Mouse (Mus musculus): Measurements from ENCODE around the gene Eif1ax. TPM values are rescaled to one million over a fixed set of nuclear protein-coding genes. Genes with fewer than 3 reads are reported as not detected.
"Not testable (repeated sequence)": the region's sequence is repeated elsewhere in the genome, so short reads cannot be mapped to it uniquely, and the experiment has no call there.

Eif1ax gene
- polyA plus RNA-seq, 1 experiment, result 36.8 TPM

GRCm38 (mm10) chrX:159414829-159415673 is 43.1 kb downstream of the Eif1ax start:
- H3K4me3 ChIP-seq (replicated peaks; ENCODE audit: extremely low read depth, low read depth, low read length), result peak overlapping the region; percentile 5
- 0 out of 2 replicates have a peak, but pooled peaks cover 2% of the 10 kb centered on the region for H3K4me1 ChIP-seq (ENCODE audit: control insufficient read depth, insufficient read depth, low read length)
- 24% methylated on average over 63 of the region's 65 CpGs for WGBS
- no peak for DNase-seq
- TF ChIP-seq POLR2A (IDR thresholded peaks at IDR 0.05; ENCODE audit: borderline replicate concordance, extremely low read depth, low read depth, low read length) (no peak), CTCF (IDR thresholded peaks at IDR 0.05; ENCODE audit: insufficient read depth, low read length) (no peak)

GRCm38 (mm10) chrX:159430507-159430906 is 58.5 kb downstream of the Eif1ax start:
- WGBS, result 84% methylated on average over 3 of the region's 3 CpGs
- H3K4me3 ChIP-seq (replicated peaks; ENCODE audit: extremely low read depth, low read depth, low read length); DNase-seq; H3K4me1 ChIP-seq (ENCODE audit: control insufficient read depth, insufficient read depth, low read length): not testable (repeated sequence)

Other genes with a start within 250 kb of the Eif1ax start
- gene Rps6ka3, start 161.9 kb upstream of the Eif1ax start, polyA plus RNA-seq (2012; rRNA removed), result 14.6 and 19.2 TPM in 2 replicates
- gene Map7d2, start 42.4 kb downstream of the Eif1ax start, polyA plus RNA-seq (2012; rRNA removed), result 0.06 and 0.09 TPM in 2 replicates
- gene Bclaf3, start 154.5 kb downstream of the Eif1ax start, polyA plus RNA-seq (2012; rRNA removed), result 1.8 and 3.4 TPM in 2 replicates

Data from lung, adult 2 months (tissue).